Mouse (Mus musculus): ENCODE measurements around the gene Mbnl3. TPM values are rescaled to one million over a fixed set of nuclear protein-coding genes. Genes with fewer than 3 reads are reported as not detected.

The Mbnl3 gene
- total and polyA plus RNA-seq, 3 experiments = 6.6 to 14.4 (median 11.8) TPM

DNA sequence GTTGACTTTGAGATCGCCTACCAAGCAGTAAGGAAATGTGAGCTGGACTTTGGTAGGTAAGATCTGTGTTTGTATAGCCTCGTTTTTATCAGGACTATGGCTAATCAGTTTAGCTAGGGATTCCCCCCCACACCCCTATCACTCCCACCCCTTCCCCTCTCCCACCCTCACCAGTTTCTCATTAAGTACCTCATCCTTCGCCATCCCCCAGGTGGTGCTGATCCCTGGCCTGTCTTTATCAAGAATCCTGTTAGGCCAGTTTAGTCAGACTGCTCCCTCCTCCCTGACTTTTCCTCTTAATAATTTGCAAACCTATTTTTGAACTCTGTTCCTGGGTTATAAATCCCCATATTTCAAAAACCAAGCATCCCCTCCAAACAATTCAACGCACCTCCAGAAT lies 103.6 kb downstream of the Mbnl3 start:
- H3K36me3 ChIP-seq (replicated peaks in 1 of 2; ENCODE audit: control insufficient read depth in 1 of 2, insufficient read depth in 1 of 2, low read length in 1 of 2) = no peaks in the 10 kb centered on the region
- no peak for TF ChIP-seq BHLHE40 (IDR thresholded peaks at IDR 0.05; ENCODE audit: low read depth, low read length)
- H3K4me2 ChIP-seq (ENCODE audit: insufficient read depth, low read depth, poor library complexity, severe bottlenecking) = no peak overlapping the region
- no peaks in the 10 kb centered on the region for H3K27me3 ChIP-seq (replicated peaks)
- no peak overlapping the region for H3K27ac ChIP-seq (ENCODE audit: insufficient read depth, low read depth)
- no peak for DNase-seq (ENCODE audit: extremely low read depth)
- no peak overlapping the region for H3K4me3 ChIP-seq (replicated peaks in 1 of 3; ENCODE audit: low read depth in 2 of 3, low read length in 2 of 3, poor library complexity in 1 of 3)
- H3K79me2 ChIP-seq (replicated peaks; ENCODE audit: control insufficient read depth, extremely low read depth, insufficient read depth, poor library complexity, severe bottlenecking) = no peaks in the 10 kb centered on the region
- dilution Hi-C loops (cut with MboI; ENCODE audit: extremely low pct_ligation_motif_present, extremely low pct_unique_long_range_greater_than_20kb, low sequenced_read_pairs) (no loop called here), in situ Hi-C loops (cut with MboI; ENCODE audit: low pct_ligation_motif_present, low pct_unique_long_range_greater_than_20kb, low sequenced_read_pairs) (no loop called here)
- no peak overlapping the region for H3K9ac ChIP-seq (ENCODE audit: insufficient read depth, low read depth)
- H3K9me3 ChIP-seq (replicated peaks; ENCODE audit: low read length) = no peaks in the 10 kb centered on the region
- no peaks in the 10 kb centered on the region for H3K4me1 ChIP-seq (ENCODE audit: control insufficient read depth in 1 of 2, insufficient read depth in 2 of 2)

DNA sequence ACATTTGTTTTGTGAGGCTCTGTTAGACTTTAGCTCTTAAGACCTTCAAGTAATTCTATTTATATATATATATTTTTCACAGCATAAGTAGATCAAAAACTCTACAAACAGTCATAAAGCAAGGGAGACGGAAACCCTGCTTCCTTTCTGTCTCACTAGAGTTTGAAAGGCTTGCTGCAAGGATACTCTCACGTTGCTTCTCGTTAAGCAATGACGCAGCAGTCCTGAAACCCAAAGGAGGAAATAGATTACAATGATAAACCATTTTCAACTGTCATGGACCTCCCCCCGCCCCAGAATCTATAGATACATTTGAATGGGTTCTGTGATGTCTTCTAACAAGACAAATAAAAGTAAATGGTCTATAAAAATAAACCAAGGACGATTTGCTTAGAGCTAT lies 121.4 kb downstream of the Mbnl3 start:
- no peaks in the 10 kb centered on the region for H3K9me3 ChIP-seq (replicated peaks; ENCODE audit: low read length)
- H3K4me2 ChIP-seq (ENCODE audit: insufficient read depth, low read depth, poor library complexity, severe bottlenecking) = no peak overlapping the region
- dilution Hi-C loops (cut with MboI; ENCODE audit: extremely low pct_ligation_motif_present, extremely low pct_unique_long_range_greater_than_20kb, low sequenced_read_pairs) (no loop called here), in situ Hi-C loops (cut with MboI; ENCODE audit: low pct_ligation_motif_present, low pct_unique_long_range_greater_than_20kb, low sequenced_read_pairs) (loop anchor here (25.0 kb wide), 1 partner anchor 277 kb away; no protein-coding TSS in a partner anchor)
- H3K79me2 ChIP-seq (replicated peaks; ENCODE audit: control insufficient read depth, extremely low read depth, insufficient read depth, poor library complexity, severe bottlenecking) = no peaks in the 10 kb centered on the region
- no peaks in the 10 kb centered on the region for H3K36me3 ChIP-seq (replicated peaks in 1 of 2; ENCODE audit: control insufficient read depth in 1 of 2, insufficient read depth in 1 of 2, low read length in 1 of 2)
- no peak overlapping the region for H3K27ac ChIP-seq (ENCODE audit: insufficient read depth, low read depth)
- DNase-seq (ENCODE audit: extremely low read depth) = no peak
- TF ChIP-seq CTCF (conservative IDR thresholded peaks at IDR 0.05 in 1 of 2, IDR thresholded peaks at IDR 0.05 in 1 of 2; ENCODE audit: low read depth in 2 of 2, low read length in 2 of 2) (no peak), NELFE (IDR thresholded peaks at IDR 0.05; ENCODE audit: low read depth, low read length) (no peak)
- H3K4me1 ChIP-seq (ENCODE audit: control insufficient read depth in 1 of 2, insufficient read depth in 2 of 2) = no peaks in the 10 kb centered on the region
- H3K27me3 ChIP-seq (replicated peaks) = no peaks in the 10 kb centered on the region
- H3K9ac ChIP-seq (ENCODE audit: insufficient read depth, low read depth) = no peak overlapping the region
- no peak overlapping the region for H3K4me3 ChIP-seq (replicated peaks in 1 of 3; ENCODE audit: low read depth in 2 of 3, low read length in 2 of 3, poor library complexity in 1 of 3)

DNA sequence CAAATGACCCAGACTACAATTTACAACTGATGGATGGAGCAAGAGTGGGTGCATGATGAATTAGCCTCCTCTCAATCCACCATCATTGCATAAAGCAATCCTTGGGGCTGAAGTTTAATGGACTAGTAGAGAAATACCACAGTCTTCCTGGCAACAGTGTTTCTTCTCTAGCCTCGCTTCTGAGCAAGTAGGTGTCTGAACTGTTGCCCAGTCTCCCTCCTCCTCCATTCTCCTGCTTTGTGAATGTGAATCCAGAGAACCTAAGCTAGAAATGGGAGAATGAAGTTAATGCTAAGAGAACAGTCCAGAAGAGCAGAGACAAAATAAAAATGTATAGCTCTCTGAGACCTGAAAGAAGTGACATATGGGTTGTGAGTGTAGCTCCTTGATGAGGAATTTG lies 122.1 kb downstream of the Mbnl3 start:
- no peaks in the 10 kb centered on the region for H3K9me3 ChIP-seq (replicated peaks; ENCODE audit: low read length)
- in situ Hi-C loops (cut with MboI; ENCODE audit: low pct_ligation_motif_present, low pct_unique_long_range_greater_than_20kb, low sequenced_read_pairs) (loop anchor here (25.0 kb wide), 1 partner anchor 278 kb away; no protein-coding TSS in a partner anchor), dilution Hi-C loops (cut with MboI; ENCODE audit: extremely low pct_ligation_motif_present, extremely low pct_unique_long_range_greater_than_20kb, low sequenced_read_pairs) (no loop called here)
- no peak overlapping the region for H3K4me3 ChIP-seq (replicated peaks in 1 of 3; ENCODE audit: low read depth in 2 of 3, low read length in 2 of 3, poor library complexity in 1 of 3)
- no peaks in the 10 kb centered on the region for H3K4me1 ChIP-seq (ENCODE audit: control insufficient read depth in 1 of 2, insufficient read depth in 2 of 2)
- TF ChIP-seq POLR2A (IDR thresholded peaks at IDR 0.05; ENCODE audit: low read depth, low read length) = no peak
- no peak for TF ChIP-seq MAZ (IDR thresholded peaks at IDR 0.05; ENCODE audit: low read depth, low read length)
- no peak for TF ChIP-seq TCF12 (IDR thresholded peaks at IDR 0.05; ENCODE audit: low read depth, low read length)
- H3K4me2 ChIP-seq (ENCODE audit: insufficient read depth, low read depth, poor library complexity, severe bottlenecking) = no peak overlapping the region
- no peaks in the 10 kb centered on the region for H3K79me2 ChIP-seq (replicated peaks; ENCODE audit: control insufficient read depth, extremely low read depth, insufficient read depth, poor library complexity, severe bottlenecking)
- H3K36me3 ChIP-seq (replicated peaks in 1 of 2; ENCODE audit: control insufficient read depth in 1 of 2, insufficient read depth in 1 of 2, low read length in 1 of 2) = no peaks in the 10 kb centered on the region
- H3K27ac ChIP-seq (ENCODE audit: insufficient read depth, low read depth) = no peak overlapping the region
- no peak for DNase-seq (ENCODE audit: extremely low read depth)
- H3K27me3 ChIP-seq (replicated peaks) = no peaks in the 10 kb centered on the region
- H3K9ac ChIP-seq (ENCODE audit: insufficient read depth, low read depth) = no peak overlapping the region

DNA sequence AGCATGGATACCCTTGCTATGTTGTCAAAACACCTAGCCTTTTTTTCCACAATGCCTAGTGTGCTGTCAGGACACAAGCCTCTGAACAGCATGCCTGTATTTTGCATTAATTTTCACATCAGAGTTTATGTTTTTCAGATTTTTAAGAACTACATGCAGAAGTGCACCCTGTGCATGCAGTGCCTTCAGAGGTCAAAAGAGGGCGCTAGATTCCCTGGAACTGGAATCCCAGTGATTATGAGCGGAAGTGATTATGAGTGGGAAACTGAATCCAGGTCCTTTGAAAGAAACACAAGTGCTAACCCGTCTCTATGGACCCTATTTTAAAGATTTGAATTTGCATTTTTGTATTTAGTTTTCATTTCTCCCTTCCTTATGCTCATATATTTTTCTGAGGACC lies 129.6 kb downstream of the Mbnl3 start:
- Histone ChIP-seq H3K27me3 (replicated peaks) (no peaks in the 10 kb centered on the region), H3K9ac (ENCODE audit: insufficient read depth, low read depth) (no peak overlapping the region), H3K4me3 (replicated peaks in 1 of 3; ENCODE audit: low read depth in 2 of 3, low read length in 2 of 3, poor library complexity in 1 of 3) (no peak overlapping the region), H3K4me2 (ENCODE audit: insufficient read depth, low read depth, poor library complexity, severe bottlenecking) (no peak overlapping the region), H3K4me1 (ENCODE audit: control insufficient read depth in 1 of 2, insufficient read depth in 2 of 2) (no peaks in the 10 kb centered on the region; a peak in 1 of 4 replicates), H3K27ac (ENCODE audit: insufficient read depth, low read depth) (no peak overlapping the region), H3K9me3 (replicated peaks; ENCODE audit: low read length) (no peaks in the 10 kb centered on the region), H3K36me3 (replicated peaks in 1 of 2; ENCODE audit: control insufficient read depth in 1 of 2, insufficient read depth in 1 of 2, low read length in 1 of 2) (no peaks in the 10 kb centered on the region), H3K79me2 (replicated peaks; ENCODE audit: control insufficient read depth, extremely low read depth, insufficient read depth, poor library complexity, severe bottlenecking) (no peaks in the 10 kb centered on the region)
- DNase-seq (ENCODE audit: extremely low read depth) = peak; percentile 33
- in situ Hi-C loops (cut with MboI; ENCODE audit: low pct_ligation_motif_present, low pct_unique_long_range_greater_than_20kb, low sequenced_read_pairs) = loop anchor here (25.0 kb wide), 1 partner anchor 286 kb away; no protein-coding TSS in a partner anchor
- dilution Hi-C loops (cut with MboI; ENCODE audit: extremely low pct_ligation_motif_present, extremely low pct_unique_long_range_greater_than_20kb, low sequenced_read_pairs) = no loop called here
- TF ChIP-seq RAD21 (IDR thresholded peaks at IDR 0.05; ENCODE audit: low read depth, low read length) (peak; percentile 59), ZNF384 (IDR thresholded peaks at IDR 0.05; ENCODE audit: low read depth, low read length) (no peak), CHD1 (IDR thresholded peaks at IDR 0.05; ENCODE audit: low read depth, low read length) (no peak), CTCF (conservative IDR thresholded peaks at IDR 0.05 in 1 of 2, IDR thresholded peaks at IDR 0.05 in 1 of 2; ENCODE audit: low read depth in 2 of 2, low read length in 2 of 2) (peak; percentile 49 to 60; a peak in 3 of 4 replicates), ZKSCAN1 (IDR thresholded peaks at IDR 0.05; ENCODE audit: borderline replicate concordance, low read depth, low read length) (no peak)

Data from CH12.LX (cell line).